Mouse (Mus musculus) right cerebral cortex, postnatal 10 days (tissue): ENCODE data around the gene Nudt6.

Experiments used
- DNase-seq, 2 experiments: peaks; one replicate each; pipeline ENCODE4 v3.0.0; 2021; ENCODE audit warnings: low spot score in 2 of 2

Gene Nudt6

DNA sequence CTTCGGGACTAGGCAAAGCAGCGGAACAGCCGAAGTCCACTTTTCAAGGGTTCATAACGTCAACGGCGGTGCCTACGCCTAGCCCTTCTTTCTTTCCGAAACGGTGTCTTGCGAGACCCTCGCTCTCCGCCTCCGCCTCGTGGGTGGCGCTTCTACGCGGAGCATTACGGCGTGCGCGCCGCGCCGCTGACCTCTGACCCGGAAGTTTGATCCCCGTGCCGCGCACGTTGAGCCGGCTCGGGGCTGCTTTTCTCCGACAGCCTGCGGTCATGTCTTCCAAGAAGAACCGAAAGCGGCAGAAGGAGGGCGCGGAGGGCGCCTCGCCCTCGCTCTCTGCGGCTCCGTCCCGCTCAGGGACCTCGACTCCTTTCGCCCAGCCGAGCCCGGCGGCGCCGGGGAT, at the start of gene Nudt6:
Gene Nudt6 (minus strand): TSS at position 140 of the 400 bp plus-strand sequence.
- peak; percentile 96 for DNase-seq

DNA sequence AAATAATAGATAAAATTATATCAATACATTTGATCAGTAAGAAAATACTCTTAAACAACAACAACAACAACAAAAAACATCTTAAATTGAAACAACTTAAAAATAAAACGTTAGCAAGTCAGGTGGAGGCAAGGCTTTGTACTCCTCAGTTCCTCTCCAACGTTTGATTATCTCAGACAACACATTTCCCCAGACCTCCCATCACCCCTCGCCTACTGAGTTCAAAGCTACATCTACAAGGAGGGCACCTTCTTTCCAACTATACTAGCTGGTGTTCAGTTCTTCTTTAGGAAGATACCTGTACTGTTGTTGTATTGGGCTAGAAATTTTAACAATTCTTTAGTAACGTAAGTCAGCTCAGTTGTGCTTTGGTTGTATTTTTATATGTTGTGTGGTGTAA, 49.3 kb upstream of the Nudt6 start:
- DNase-seq: no peak

DNA sequence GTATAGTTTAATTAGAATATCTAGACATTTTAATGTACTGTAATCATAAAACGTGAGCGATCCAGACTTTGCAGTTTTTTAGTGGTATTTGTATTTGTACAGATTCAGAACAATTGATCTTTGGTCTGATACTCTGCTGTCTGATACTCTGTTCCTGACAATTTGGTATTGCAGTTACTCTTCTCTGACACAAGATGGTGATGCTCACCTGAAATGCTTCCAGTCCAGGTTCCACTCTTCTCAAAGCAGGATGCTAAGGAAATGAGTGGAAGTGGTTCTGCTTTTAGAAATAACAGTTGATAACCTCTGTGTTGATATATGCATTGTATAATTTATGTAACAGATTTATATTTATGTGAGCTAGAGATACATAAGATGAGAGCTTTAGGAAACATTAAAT, 48.2 kb upstream of the Nudt6 start:
- DNase-seq: peak; percentile 24 to 32

DNA sequence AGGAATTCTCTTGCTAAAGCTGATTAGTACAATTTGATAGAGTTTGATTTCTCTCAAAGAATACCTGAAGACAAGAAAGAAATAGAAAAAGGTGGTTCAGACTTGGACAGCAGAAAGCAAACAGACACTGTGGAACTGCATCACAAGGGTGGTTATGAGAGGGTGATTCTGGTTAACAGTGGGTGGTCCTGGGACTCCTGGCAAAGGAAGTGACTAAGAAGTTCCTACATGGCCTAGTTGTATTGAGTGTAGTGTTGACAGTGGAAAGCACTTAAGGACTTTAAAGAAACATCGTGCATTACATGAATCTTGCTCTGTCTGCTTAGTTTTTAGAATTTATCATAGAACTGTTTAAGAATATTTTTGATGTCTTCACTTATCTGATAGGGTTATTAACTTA, 36.0 kb upstream of the Nudt6 start:
- DNase-seq: no peak

DNA sequence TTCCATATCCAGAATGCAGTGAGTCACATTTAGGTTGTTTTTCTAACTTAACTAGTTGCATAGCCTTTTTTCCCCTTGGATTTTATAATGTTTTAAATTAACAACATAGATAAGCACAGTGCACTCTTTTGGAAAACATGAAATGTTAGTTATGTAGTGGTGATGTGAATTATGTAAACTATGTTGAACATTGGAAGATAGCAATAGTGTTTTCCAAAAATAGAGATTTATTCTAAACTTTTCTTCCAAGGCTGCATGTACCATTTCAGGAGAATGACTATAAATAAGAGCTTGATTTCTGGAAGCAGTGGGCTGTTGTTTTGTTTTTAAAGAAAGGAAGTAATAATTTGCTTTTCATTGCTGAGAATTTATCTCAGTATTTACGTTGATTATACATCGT, 23.4 kb upstream of the Nudt6 start:
- DNase-seq: no peak

DNA sequence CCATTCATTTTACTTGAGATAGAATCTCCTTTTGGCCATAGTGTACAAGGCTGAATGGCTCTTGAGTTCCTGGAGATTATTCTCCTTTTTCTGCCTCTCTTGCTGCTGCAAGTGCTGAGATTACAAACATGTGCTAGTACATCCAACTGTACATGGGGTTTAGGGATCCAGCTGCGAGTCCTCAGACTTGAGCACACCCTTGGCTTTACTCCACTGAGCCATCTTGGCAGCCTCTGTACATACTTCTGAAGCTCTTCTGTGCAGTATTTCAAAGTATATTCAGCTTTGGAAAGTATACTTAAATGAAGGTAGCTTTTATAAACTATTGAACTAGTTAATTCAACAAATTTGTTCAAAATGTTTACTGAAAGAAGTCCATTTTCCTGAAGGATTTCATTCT, 19.8 kb upstream of the Nudt6 start:
- DNase-seq: no peak

DNA sequence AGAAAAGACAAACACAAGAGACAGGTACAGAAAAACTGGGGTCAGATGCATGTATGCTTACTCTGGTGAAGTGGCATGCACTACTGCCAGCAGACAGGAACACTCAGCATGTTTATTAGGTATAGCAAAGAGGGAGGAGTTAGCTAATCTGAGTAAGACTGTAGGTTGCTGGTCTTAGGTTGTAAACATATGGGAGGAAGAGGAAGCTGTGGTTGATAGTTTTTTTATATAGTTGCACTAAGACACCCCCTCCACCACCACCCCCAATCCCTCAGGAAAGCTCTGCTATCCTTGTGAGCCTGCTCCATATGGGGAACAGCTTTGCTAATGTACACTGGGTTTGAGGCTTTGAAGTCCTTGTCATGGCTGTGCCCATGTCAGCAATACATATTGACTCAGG, 10.3 kb upstream of the Nudt6 start:
- no peak for DNase-seq

DNA sequence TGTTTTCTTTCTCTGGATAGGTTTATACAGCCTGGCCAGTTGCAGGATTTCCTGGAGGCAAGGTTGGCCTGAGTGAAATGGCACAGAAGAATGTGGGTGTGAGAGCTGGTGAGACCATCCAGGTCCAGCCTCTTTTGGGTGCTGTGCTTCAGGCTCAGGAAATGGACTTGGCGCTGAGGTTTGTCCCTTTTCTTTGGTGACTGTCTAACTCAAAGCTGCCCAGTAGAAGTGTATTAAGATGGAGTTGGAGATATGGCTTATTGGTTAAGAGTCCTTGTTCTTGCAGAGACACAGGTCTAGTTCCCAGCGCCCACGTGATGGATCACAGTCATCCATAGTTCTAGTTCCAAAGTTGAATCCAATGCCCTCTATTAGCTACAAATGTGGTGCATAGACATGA, 6.1 kb upstream of the Nudt6 start:
- DNase-seq: no peak

DNA sequence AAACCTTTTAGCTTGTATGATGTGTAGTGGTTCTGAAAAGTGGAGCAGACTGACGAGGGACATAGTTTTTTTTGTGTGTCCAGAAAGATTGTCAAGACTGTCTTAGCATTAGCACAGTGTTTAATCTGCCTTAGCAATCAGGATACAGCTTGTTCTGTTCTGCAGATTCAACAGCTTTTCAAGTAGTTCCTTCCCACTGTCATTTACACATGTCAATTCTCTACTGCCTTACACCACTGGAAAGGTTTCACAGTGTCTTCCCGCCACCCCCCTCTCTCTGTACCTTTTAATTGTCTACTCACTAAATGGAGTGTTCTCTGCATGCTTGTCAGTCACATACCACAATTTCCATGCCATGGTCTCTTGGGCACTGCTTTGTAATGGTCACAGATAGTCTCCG, 1.2 kb upstream of the Nudt6 start:
- DNase-seq: no peak

DNA sequence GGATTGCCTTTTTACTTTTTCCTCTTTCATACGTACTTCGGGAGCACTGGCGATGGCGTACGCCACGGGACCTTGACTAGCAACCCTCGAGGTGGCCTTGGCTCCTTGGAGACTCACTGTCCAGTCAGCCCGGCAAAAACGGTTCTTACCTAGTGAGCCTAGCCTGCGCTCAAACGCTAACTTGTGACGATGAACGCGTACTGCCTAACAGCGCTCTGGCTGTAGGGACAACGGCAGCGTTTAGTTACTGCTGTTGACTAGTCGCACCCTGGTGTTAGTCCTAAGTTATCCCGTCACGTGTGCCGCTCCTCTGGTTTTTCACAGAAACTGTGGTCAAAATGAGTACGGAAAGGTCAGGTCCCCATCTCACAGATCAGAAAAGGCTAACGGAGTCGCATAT, 630 bp upstream of the Nudt6 start:
- peak; percentile 54 to 66 for DNase-seq

DNA sequence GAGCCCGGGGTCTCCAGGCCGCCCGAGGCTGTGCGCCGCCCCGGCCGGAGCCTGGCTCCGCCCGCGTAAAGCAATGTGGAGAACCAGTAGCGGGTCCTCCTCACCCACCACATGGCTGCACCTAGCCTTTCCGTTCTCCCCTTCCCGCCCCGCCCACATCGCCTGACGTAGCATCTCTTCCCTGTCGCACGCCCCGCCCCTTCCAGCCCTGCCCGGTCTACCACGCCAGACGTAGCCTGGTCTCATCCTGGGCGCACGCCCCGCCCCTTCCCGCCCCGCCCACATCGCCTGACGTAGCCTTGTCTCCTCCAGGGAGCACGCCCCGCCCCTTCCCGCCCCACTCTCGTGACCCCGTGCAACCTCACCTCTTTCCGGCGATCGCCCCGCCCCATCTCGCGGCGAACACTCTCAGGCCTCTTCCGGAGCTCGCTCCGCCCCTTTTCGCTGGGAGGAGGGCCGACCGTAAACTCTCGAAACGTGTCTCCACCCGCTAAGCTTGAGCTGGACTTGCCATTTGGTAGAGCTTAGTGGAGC, 486 bp downstream of the Nudt6 start, which contains the start of gene Spata5:
Gene Spata5 (plus strand): TSS at position 439 of the 534 bp plus-strand sequence.
- DNase-seq: peak; percentile 99

DNA sequence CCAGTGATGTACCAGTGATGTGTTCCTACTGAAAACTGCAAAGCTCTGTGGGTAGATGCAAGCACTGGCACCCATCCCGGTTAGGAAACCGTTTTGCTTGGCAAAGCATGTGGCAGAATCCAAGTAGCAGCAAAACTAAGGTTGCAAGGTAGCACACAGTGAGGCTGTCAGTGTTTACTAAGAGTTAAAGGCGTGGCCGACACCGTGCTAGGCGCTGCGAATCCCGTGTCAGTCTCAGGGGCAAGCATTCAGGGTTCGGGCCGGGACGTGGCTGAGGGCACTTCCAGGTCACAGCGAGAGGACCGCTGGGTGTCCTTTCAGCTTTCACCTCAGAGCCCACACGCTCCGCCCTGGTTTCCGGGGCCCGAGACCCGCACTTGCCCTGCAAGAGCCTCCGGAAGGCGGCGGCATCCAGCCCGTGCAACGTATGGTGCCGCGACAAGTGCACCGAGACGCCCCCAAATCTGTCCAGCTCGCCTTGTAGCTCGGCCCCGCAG, 1.0 kb downstream of the Nudt6 start:
- peak; percentile 81 to 85 for DNase-seq

DNA sequence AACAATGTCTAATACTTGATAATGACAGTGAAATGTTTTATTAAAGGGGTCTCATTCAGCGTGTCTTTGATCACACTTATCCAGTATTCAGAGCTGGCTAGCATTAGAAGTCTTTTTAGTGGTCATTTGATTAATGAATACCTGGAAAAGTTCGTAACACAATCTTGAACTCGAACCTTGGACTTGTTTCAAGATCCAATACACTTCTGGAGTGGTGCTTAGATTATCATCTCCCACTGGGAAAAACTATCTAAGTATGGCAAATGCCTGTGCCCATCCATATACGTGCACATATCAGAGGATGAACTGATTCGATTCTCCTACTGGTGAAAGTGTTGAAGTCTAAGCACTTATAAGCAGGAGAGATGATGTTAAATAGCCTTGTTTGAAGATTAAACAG, 1.7 kb downstream of the Nudt6 start:
- no peak for DNase-seq

DNA sequence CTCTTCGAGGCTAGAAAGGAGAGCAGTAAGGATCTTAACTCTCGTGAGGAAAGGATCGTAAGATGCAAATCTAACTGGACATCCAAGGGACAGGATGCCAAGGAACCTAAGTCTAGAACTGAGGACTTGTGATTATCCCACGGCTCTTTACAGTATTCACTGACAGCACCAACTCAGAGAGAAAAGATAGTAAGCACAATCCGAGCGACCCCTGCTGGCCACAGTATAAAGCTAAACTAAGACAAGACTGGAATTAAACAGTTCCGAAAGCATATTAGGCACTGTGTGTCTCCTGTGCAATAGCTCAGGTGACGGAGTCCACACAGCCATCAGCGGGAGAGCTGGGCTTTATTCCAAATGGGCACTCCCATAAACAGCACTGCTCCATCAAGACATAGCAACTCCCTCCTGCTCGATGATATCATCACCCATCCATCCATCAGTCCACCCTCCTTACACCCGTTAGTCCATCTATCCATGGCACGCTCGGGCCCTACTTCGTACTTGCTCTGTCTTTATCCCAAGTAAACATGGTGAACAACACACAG, 5.5 kb downstream of the Nudt6 start:
- DNase-seq: peak; percentile 90 to 93

DNA sequence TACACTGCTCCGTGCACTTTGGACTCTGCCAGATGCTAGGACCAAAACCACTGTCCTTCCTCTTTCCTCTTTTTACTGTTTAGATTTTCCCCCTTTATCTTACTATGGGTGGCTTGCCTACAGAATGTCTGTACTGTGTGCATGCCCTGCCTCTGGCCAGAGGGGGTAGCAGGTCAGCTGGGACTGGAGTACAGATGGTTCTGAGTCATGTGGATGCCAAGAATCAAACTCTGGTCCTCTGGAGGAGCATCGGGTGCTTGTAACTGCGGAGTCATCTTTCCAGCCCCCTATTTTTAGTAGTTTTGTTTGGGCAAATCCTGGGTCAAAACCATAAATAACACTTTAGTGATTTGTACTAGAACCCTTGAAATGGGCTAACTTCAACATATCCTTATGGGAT, 6.6 kb downstream of the Nudt6 start:
- DNase-seq: no peak

DNA sequence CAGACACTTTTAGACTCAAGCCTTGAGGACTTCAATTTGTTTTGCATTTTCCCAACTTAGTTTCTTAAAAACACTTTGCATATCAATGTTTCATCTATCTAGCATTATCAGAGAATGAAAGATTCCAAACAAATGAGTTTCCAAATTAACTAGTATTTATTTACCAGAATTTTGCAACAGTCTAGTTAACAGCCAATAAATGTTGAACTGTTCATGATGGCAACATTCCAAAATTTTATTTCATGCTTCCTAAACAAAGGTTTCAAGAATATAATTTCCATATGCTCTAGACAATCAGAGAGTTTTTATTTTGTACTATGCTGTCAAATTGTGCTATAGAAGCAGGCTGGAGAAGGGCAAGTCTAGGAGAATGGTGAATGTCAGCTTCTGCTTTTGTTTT, 12.4 kb downstream of the Nudt6 start:
- DNase-seq: no peak

DNA sequence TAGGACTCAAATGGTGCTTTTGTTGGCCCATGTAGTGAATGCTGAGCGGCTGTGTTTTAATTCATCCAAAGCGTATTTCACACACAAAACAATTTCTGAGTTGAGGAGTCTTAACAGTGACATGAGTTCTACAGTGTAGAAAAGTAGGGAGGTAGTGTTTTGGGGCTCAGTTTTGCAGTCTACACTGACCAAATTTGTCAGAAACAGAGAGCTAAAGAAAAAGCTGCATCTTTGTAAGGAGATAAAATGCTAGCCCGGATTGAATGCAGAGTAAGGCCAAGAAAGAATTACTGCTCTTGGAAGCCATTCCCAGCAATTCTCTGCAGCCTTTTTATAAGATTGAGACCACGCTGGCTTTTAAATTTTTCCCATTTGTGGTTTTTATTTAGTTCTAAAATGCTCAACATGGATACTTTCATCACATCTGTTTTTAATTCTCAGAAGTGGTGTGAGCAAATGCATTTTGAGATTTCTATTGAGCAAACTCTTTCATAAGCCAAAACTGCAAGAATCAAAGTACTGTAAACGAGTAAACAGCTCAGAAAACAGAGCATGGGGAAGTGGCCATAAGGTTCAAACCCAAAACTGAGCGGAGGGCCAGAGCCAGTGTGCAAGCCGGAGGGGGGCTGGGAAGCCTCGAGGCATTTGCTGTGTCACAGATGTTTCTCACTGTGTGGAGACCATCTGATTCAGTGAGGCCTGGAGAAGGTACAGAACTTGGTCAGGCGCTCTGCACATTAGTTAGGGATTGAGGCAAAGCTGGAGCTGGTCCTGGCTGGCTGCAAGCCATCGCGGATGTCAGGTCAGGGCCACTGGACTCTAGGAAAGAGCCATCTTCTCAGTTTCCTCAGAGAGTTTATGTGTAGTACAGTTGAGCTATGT, 18.0 kb downstream of the Nudt6 start:
- DNase-seq: peak in 1 of 2 experiments; percentile 26

DNA sequence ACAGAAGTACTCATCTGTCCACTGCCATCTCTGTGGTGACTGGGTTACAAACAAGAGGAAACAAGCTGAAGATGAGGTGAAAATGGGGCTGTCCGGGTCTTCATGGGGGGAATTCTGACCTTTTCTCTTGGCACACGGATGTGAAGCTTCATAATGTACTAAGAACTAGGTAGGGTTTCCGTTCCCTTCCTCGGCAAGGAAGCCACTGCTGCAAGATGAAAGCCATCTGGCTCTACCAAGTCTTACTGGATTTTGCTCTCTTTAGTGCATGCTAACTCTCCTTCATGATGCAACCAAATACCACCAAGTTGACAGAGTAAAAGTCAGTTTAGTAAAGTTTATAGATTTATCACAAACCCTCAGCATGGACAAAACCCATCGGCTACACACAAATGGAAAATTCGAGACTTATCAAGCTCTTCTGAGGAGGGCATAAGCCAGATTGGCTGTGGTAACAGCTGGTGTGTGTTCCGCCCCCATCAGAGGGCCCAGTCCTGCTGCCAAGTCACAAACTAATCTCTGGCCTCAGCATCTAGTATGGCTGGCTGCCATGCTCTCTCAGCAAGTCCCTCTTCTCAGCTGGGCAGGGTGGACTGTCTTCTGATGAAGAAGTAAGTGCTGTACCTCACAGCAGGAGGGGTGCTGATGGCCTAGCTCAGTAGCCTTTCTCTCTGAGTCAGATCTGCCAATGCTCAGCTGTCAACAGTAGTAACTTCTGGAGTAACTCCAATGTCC, 21.2 kb downstream of the Nudt6 start:
- DNase-seq: peak in 1 of 2 experiments; percentile 27

DNA sequence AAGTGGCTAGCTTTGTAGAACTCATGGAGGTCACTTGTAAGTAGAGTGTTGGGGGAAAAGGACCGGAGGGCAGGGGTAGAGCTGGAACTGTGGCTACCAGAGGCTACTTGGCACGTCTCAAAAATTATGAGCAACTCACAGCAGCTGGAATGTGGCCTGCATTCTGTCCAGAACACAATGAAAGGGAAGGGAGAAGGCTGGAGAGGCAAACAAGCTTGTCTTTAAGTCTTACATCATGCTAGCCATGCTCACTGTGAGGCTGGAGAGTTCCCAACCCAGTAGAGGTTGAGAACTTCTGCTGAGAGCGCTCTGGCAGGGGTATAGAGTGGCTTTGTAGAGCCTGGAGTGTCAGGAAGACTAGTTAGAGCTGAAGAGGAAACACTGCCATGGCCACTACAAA, 22.4 kb downstream of the Nudt6 start:
- no peak for DNase-seq

DNA sequence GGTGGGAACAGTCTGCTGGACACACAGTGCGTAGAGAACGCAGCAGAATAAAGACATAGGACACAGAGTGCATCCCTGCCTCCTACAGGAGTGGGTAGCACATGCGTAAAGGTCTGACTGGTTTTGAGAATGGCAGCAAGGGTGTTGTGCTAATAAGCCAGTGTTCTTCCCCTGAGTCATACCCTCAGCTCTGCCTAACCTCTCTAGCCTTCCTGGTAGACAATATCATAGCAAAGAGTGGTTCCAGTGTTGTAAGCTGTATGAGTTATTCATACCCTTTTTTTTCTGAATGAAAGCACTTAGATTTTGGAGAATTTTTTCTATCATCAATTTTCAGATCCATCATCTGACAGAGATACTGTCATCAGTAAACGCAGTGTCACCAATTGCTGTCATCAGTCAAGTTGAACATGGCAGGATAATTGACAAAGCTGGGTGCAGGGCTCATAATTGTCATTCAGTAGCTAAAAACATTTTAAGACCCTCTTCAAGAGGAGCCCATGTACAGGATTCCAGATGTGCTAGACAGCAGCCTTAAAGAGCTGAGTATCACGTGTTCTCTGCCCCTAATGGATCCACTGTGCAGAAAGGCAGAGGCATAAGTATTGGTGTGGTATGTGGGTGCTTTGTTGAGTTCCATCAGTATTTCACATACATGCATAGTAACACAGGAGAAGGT, 22.9 kb downstream of the Nudt6 start:
- DNase-seq: no peak

DNA sequence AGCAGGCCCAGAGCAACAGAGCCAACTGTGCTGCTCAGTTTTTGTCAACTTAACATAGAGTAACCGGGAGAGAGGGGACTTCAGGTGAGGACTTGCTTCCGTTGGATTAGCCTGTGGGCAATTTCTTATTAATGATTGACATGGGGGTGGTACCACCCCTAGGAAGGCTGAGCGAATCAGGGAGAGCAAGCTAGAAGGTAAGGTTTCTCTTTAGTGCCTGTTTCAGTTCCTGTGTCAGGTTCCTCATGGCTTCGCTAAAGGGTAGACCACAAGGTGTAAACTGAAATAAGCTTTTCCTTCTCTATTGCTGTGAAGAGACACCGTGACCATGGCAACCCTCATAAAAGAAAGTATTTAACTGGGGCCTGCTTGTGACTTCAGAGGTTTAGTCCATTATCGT, 32.7 kb downstream of the Nudt6 start:
- DNase-seq: no peak
